Mouse (Mus musculus) forebrain, embryonic 12.5 days (tissue): ENCODE measurements around the gene Olfr433. TPM values are rescaled to one million over a fixed set of nuclear protein-coding genes. Genes with fewer than 3 reads are reported as not detected.

Experiments used
- ATAC-seq: fragments of 200-750 bp; cut with Nextera tagmentation; 2 replicates; pipeline ENCODE4 v1.8.0; 2017; ENCODE audit warnings: moderate TSS enrichment; ENCODE audit not compliant: low FRiP score
- H3K27ac ChIP-seq: fragments of 300-500 bp; sonication (generic); 2 replicates; pipeline ENCODE4 v1.5.1; 2016; ENCODE audit warnings: mild to moderate bottlenecking
- H3K27me3 ChIP-seq: fragments of 300-500 bp; sonication (generic); 2 replicates; pipeline ENCODE4 v1.6.1; 2016; ENCODE audit warnings: mild to moderate bottlenecking
- H3K36me3 ChIP-seq: fragments of 300-500 bp; sonication (generic); replicated peaks from 2 replicates; pipeline ENCODE4 v1.6.1; 2016; ENCODE audit warnings: mild to moderate bottlenecking
- H3K4me1 ChIP-seq: fragments of 300-500 bp; sonication (generic); 2 replicates; pipeline ENCODE4 v1.6.1; 2016
- H3K4me2 ChIP-seq: fragments of 300-500 bp; sonication (generic); 2 replicates; pipeline ENCODE4 v1.6.1; 2016; ENCODE audit warnings: mild to moderate bottlenecking, moderate library complexity
- H3K4me3 ChIP-seq: fragments of 300-500 bp; sonication (generic); replicated peaks from 2 replicates; pipeline ENCODE4 v1.5.1; 2016; ENCODE audit warnings: mild to moderate bottlenecking
- H3K9ac ChIP-seq: fragments of 300-500 bp; sonication (generic); 2 replicates; pipeline ENCODE4 v1.6.1; 2016; ENCODE audit warnings: mild to moderate bottlenecking
- H3K9me3 ChIP-seq: fragments of 300-500 bp; sonication (generic); 2 replicates; pipeline ENCODE4 v1.6.1; 2016
- WGBS: fragments of 180-500 bp; shearing (Covaris S2); methylation state at CpG from one replicate; pipeline ENCODE4 v1.1.7; 2016; 5-methylcytosine and 5-hydroxymethylcytosine counted together
- polyA plus RNA-seq: library from polyadenylated mRNA; unstranded; fragments of >200 nt; fragmentation: Nextera tagmentation; extraction: Ambion mirVana; gene quantifications from 2 replicates; pipeline ENCODE4 v1.2.1, GENCODE M21; 2016

The Olfr433 gene
- polyA plus RNA-seq, 1 experiment from 2014 or later, result 0.08 TPM

- 87% methylated on average over 4 of the region's 4 CpGs for WGBS
- ATAC-seq, result no peak
- no peak overlapping the region for H3K9ac ChIP-seq
- no peaks in the 10 kb centered on the region for H3K9me3 ChIP-seq
- no peaks in the 10 kb centered on the region for H3K27me3 ChIP-seq
- no peak overlapping the region for H3K4me2 ChIP-seq
- no peak overlapping the region for H3K27ac ChIP-seq
- H3K36me3 ChIP-seq, result no peaks in the 10 kb centered on the region
- H3K4me3 ChIP-seq, result no peak overlapping the region
- H3K4me1 ChIP-seq, result no peaks in the 10 kb centered on the region
Observed at GRCm38 (mm10) chr1:174050532-174050931, 10.0 kb downstream of the Olfr433 start.

- no peak overlapping the region for H3K4me2 ChIP-seq
- H3K4me1 ChIP-seq, result no peaks in the 10 kb centered on the region
- no peaks in the 10 kb centered on the region for H3K9me3 ChIP-seq
- no peak overlapping the region for H3K9ac ChIP-seq
- WGBS, result 88% methylated on average over 4 of the region's 4 CpGs
- no peak overlapping the region for H3K4me3 ChIP-seq
- no peaks in the 10 kb centered on the region for H3K27me3 ChIP-seq
- H3K36me3 ChIP-seq, result no peaks in the 10 kb centered on the region
- no peak overlapping the region for H3K27ac ChIP-seq
- no peak for ATAC-seq
Observed at GRCm38 (mm10) chr1:174051515-174051914, 11.0 kb downstream of the Olfr433 start.

- Histone ChIP-seq H3K9me3 (no peaks in the 10 kb centered on the region), H3K27ac (no peak overlapping the region), H3K4me1 (no peaks in the 10 kb centered on the region), H3K9ac (no peak overlapping the region), H3K4me2 (no peak overlapping the region), H3K4me3 (no peak overlapping the region), H3K27me3 (no peaks in the 10 kb centered on the region), H3K36me3 (no peaks in the 10 kb centered on the region)
- ATAC-seq, result no peak
- 87% methylated on average over 5 of the region's 5 CpGs for WGBS
Observed at GRCm38 (mm10) chr1:174051931-174052536, 11.5 kb downstream of the Olfr433 start.

GRCm38 (mm10) chr1:174052981-174053380 lies 12.5 kb downstream of the Olfr433 start:
- no peak overlapping the region for H3K4me2 ChIP-seq
- H3K9ac ChIP-seq, result no peak overlapping the region
- H3K4me3 ChIP-seq, result no peak overlapping the region
- no peak overlapping the region for H3K27ac ChIP-seq
- ATAC-seq, result no peak
- H3K27me3 ChIP-seq, result no peaks in the 10 kb centered on the region
- H3K9me3 ChIP-seq, result no peaks in the 10 kb centered on the region
- no peaks in the 10 kb centered on the region for H3K36me3 ChIP-seq
- WGBS, result 90% methylated on average over 3 of the region's 3 CpGs
- no peaks in the 10 kb centered on the region for H3K4me1 ChIP-seq

GRCm38 (mm10) chr1:174055248-174055647 lies 14.7 kb downstream of the Olfr433 start:
- 74% methylated on average over 2 of the region's 2 CpGs for WGBS
- no peaks in the 10 kb centered on the region for H3K36me3 ChIP-seq
- H3K4me2 ChIP-seq, result no peak overlapping the region
- no peaks in the 10 kb centered on the region for H3K27me3 ChIP-seq
- H3K9ac ChIP-seq, result no peak overlapping the region
- H3K9me3 ChIP-seq, result no peaks in the 10 kb centered on the region
- no peak overlapping the region for H3K27ac ChIP-seq
- ATAC-seq, result no peak
- H3K4me3 ChIP-seq, result no peak overlapping the region
- H3K4me1 ChIP-seq, result no peaks in the 10 kb centered on the region

GRCm38 (mm10) chr1:174066305-174066704 lies 25.8 kb downstream of the Olfr433 start, which contains the start of gene Olfr430:
TSS of gene Olfr430 (plus strand) at chr1:174066605.
- Histone ChIP-seq H3K9ac (no peak within 1 kb of the TSS), H3K36me3 (no peaks in the 10 kb centered on the region), H3K4me1 (no peaks in the 10 kb centered on the region), H3K4me2 (no peak within 1 kb of the TSS), H3K27me3 (no peaks in the 10 kb centered on the region), H3K9me3 (no peaks in the 10 kb centered on the region), H3K27ac (no peak within 1 kb of the TSS), H3K4me3 (no peak within 1 kb of the TSS)
- 90% methylated on average over 3 of the region's 3 CpGs for WGBS
- ATAC-seq, result no peak

GRCm38 (mm10) chr1:174084031-174084430 lies 43.5 kb downstream of the Olfr433 start, which contains the start of gene Olfr429:
TSS of gene Olfr429 (plus strand) at chr1:174084331.
- no peaks in the 10 kb centered on the region for H3K36me3 ChIP-seq
- H3K27ac ChIP-seq, result no peak within 1 kb of the TSS

More at GRCm38 (mm10) chr1:174084031-174084430, 43.5 kb downstream of the Olfr433 start, which contains the start of gene Olfr429:
- Histone ChIP-seq H3K27me3 (no peaks in the 10 kb centered on the region), H3K9ac (no peak within 1 kb of the TSS), H3K4me3 (no peak within 1 kb of the TSS), H3K4me2 (no peak within 1 kb of the TSS), H3K4me1 (no peaks in the 10 kb centered on the region), H3K9me3 (no peaks in the 10 kb centered on the region)
- WGBS, result 93% methylated on average over 2 of the region's 2 CpGs
- ATAC-seq, result no peak

Other genes starting within 250 kb of the Olfr433 start
- 0.13 and 0.18 TPM in 2 replicates for gene Ifi211, start 127.7 kb upstream of the Olfr433 start, polyA plus RNA-seq
- 0.35 and 0.36 TPM in 2 replicates for gene Mndal, start 98.2 kb upstream of the Olfr433 start, polyA plus RNA-seq
- gene Ifi203, start 98.0 kb upstream of the Olfr433 start, polyA plus RNA-seq, result 0.17 and 0.21 TPM in 2 replicates
- gene Ifi202b, start 58.0 kb upstream of the Olfr433 start, polyA plus RNA-seq, result not detected in 2 replicates
- gene Ifi205, start 8.9 kb upstream of the Olfr433 start, polyA plus RNA-seq, result not detected in 2 replicates
- not detected in 2 replicates for gene Olfr432, start 8.5 kb downstream of the Olfr433 start, polyA plus RNA-seq
- 0.21 TPM in 1 of 2 replicates, not detected in the other for gene Olfr430, start 25.9 kb downstream of the Olfr433 start, polyA plus RNA-seq
- gene Olfr429, start 43.6 kb downstream of the Olfr433 start, polyA plus RNA-seq, result not detected in 2 replicates
- not detected in 2 replicates for gene Olfr427, start 56.2 kb downstream of the Olfr433 start, polyA plus RNA-seq
- gene Olfr231, start 80.5 kb downstream of the Olfr433 start, polyA plus RNA-seq, result 0.95 and 0.99 TPM in 2 replicates
- gene Olfr424, start 90.8 kb downstream of the Olfr433 start, polyA plus RNA-seq, result 0.12 TPM in 1 of 2 replicates, not detected in the other
- gene Olfr420, start 114.9 kb downstream of the Olfr433 start, polyA plus RNA-seq, result not detected in 2 replicates
- gene Spta1, start 132.1 kb downstream of the Olfr433 start, polyA plus RNA-seq, result 0.88 and 1.1 TPM in 2 replicates
- not detected in 2 replicates for gene Olfr419, start 211.4 kb downstream of the Olfr433 start, polyA plus RNA-seq